Mouse (Mus musculus) heart, embryonic 10.5 days (tissue): ENCODE data around the gene Rexo1. TPM values are rescaled to one million over a fixed set of nuclear protein-coding genes. Genes with fewer than 3 reads are reported as not detected.

ENCODE experiments used
- DNase-seq: peaks from one replicate; pipeline ENCODE4 v3.0.0-alpha.2; 2017; ENCODE audit warnings: low spot score
- H3K27ac ChIP-seq: fragments of 300-500 bp; sonication (generic); 2 replicates; pipeline ENCODE4 v1.5.1; 2016; ENCODE audit warnings: mild to moderate bottlenecking
- H3K27me3 ChIP-seq: fragments of 300-500 bp; sonication (generic); 2 replicates; pipeline ENCODE4 v1.6.1; 2016; ENCODE audit warnings: mild to moderate bottlenecking; ENCODE audit not compliant: poor library complexity, insufficient read depth, severe bottlenecking
- H3K36me3 ChIP-seq: fragments of 300-500 bp; sonication (generic); 2 replicates; pipeline ENCODE4 v1.6.1; 2016; ENCODE audit warnings: mild to moderate bottlenecking, moderate library complexity
- H3K4me1 ChIP-seq: fragments of 300-500 bp; sonication (generic); 2 replicates; pipeline ENCODE4 v1.6.1; 2016; ENCODE audit warnings: mild to moderate bottlenecking
- H3K4me3 ChIP-seq: fragments of 300-500 bp; sonication (generic); 2 replicates; pipeline ENCODE4 v1.5.1; 2016; ENCODE audit warnings: mild to moderate bottlenecking, moderate library complexity
- H3K9me3 ChIP-seq: fragments of 300-500 bp; sonication (generic); 2 replicates; pipeline ENCODE4 v1.6.1; 2016; ENCODE audit warnings: mild to moderate bottlenecking, moderate library complexity
- WGBS: fragments of 180-500 bp; shearing (Covaris S2); methylation state at CpG from one replicate; pipeline ENCODE4 v1.1.7; 2016; 5-methylcytosine and 5-hydroxymethylcytosine counted together
- polyA plus RNA-seq: library from polyadenylated mRNA; unstranded; fragments of >200 nt; fragmentation: Nextera tagmentation; extraction: Ambion mirVana; gene quantifications from 2 replicates; pipeline ENCODE4 v1.2.1, GENCODE M21; 2016

The Rexo1 gene
- polyA plus RNA-seq, 1 experiment from 2014 or later = 26.9 TPM

DNA sequence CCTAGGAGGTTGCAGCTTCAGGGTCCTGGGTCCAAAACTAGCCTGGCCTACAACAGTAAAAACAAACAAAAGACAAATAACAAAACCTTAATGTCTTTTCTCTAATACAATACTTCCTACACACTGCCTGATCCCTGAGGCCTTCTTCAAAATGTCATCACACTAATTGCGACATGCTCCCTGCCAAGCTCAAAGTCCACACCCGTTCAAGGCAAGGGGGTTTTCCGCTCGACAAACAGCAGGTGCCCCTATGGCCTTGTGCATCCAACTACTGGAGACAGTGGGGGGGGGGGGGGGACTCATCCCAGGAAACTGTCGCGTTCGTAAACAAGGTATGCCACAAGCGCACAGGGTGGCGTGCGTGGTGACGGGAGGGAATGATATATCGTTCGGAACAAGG is 739 bp downstream of the Rexo1 start:
- Histone ChIP-seq H3K27ac (peak overlapping the region; percentile 99), H3K4me3 (peak overlapping the region; percentile 100), H3K36me3 (no peaks in the 10 kb centered on the region), H3K4me1 (peaks cover 47% of the 10 kb centered on the region), H3K27me3 (no peaks in the 10 kb centered on the region), H3K9me3 (no peaks in the 10 kb centered on the region)
- under 1% methylated on average over 13 of the region's 13 CpGs for WGBS
- DNase-seq = no peak

DNA sequence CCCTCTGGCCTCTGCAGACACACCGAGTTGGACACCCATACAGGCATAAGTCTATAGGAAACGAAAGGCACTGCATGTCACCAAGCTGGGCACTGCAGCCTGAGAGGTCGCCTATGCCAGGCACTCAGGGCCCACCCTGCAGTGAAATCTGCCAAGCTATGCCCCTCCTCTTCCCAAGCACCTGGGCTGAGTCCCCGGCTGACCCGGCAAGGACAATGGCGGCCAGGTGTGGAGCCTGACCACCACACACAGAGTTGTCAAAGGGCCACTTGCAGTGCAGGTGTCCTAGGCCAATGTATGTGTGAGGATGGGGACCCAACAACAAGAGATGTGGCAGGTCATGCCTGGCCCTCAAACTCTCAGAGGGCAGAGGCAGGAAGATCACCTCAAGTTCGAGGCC is 1.9 kb downstream of the Rexo1 start:
- Histone ChIP-seq H3K36me3 (no peaks in the 10 kb centered on the region), H3K9me3 (no peaks in the 10 kb centered on the region), H3K27ac (no peak overlapping the region), H3K27me3 (no peaks in the 10 kb centered on the region), H3K4me3 (peak overlapping the region; percentile 31; the same call in 1 of the 2 replicates), H3K4me1 (peaks cover 55% of the 10 kb centered on the region)
- WGBS = 86% methylated on average over 7 of the region's 7 CpGs
- no peak for DNase-seq

DNA sequence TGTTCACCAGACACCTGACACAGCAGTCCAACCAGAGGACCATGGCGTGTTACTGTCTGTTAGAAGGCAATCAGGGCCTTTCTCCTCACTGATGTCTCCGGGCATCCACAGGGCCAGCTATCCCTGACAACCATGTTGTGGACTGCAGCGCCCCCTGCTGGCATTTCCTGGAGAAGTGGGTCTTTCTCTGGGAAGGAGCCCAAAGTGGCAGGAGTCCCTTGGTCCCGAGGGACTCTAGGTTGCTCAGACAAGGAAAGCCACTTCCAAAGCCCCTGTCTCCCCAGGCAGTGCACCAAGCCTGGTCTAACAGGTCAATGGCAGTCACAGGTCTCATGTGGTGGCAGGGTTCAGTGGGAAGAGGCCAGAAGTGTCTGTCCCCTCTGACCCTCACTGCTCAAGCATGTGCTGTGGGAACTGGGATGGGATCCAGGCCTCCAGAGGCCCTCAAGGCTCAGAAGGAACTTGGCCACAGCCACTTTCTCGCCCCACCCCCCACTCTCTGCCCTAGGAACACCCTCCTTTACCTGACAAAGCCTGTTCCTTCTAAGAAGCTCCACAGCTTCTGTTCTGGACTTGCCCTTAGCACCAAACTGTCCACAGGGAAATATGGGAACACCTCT is 3.9 kb downstream of the Rexo1 start:
- H3K27ac ChIP-seq = peak overlapping the region; percentile 42
- peaks cover 73% of the 10 kb centered on the region for H3K4me1 ChIP-seq
- peak; percentile 91 for DNase-seq
- 0 out of 2 replicates have a peak overlapping the region, but pooled peaks have one; percentile 5 for H3K4me3 ChIP-seq
- no peaks in the 10 kb centered on the region for H3K36me3 ChIP-seq
- no peaks in the 10 kb centered on the region for H3K9me3 ChIP-seq
- 36% methylated on average over 5 of the region's 5 CpGs for WGBS
- H3K27me3 ChIP-seq = no peaks in the 10 kb centered on the region

DNA sequence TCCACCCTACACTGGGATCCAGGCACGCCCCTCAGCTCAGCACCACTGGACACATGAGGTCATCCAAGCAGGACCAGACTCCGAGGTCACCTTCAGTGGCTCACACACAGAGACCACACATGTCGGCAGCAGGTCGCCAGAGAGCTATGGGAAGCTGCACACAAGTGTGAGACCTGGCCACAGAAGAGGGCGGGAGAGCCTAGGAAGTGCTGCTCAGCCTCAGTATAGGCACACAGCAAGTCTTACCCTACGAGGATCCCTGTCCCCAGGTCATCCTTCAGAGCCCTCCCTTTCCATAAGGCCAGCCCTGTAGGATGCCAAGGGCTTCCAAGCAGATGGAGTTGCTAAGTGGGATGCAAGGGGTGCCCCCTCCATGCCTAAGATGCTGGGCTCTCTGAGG is 7.4 kb downstream of the Rexo1 start:
- no peak for DNase-seq
- Histone ChIP-seq H3K27ac (peak overlapping the region; percentile 65), H3K4me1 (peaks cover 64% of the 10 kb centered on the region), H3K27me3 (no peaks in the 10 kb centered on the region), H3K9me3 (no peaks in the 10 kb centered on the region), H3K4me3 (peak overlapping the region; percentile 25; the same call in 1 of the 2 replicates), H3K36me3 (peaks cover 22% of the 10 kb centered on the region)
- 55% methylated on average over 6 of the region's 6 CpGs for WGBS

DNA sequence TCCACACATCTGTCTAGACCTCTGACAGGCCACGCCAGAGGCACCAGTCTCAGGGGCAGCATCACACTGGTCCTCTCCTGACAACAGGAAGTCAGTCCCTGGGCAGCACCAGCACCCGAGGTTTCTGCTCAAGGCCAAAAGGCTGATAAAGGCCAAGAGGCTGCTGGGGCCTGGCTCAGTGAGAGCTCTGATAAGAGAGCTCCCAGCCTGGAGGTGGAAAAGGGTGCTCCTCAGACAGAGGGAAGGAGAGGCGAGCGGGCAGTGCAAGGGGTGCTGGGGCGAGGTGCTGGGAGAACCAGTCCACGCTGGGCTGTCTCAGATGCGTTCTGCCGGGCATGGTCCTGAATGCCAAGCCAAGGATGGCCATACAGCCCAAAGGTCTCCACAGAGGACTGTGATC is 7.8 kb downstream of the Rexo1 start:
- H3K27me3 ChIP-seq = no peaks in the 10 kb centered on the region
- peak overlapping the region; percentile 25 for H3K4me3 ChIP-seq
- peaks cover 27% of the 10 kb centered on the region for H3K36me3 ChIP-seq
- peak overlapping the region; percentile 65 for H3K27ac ChIP-seq
- H3K4me1 ChIP-seq = peaks cover 64% of the 10 kb centered on the region
- WGBS = 60% methylated on average over 8 of the region's 8 CpGs
- DNase-seq = peak; percentile 91
- H3K9me3 ChIP-seq = no peaks in the 10 kb centered on the region

DNA sequence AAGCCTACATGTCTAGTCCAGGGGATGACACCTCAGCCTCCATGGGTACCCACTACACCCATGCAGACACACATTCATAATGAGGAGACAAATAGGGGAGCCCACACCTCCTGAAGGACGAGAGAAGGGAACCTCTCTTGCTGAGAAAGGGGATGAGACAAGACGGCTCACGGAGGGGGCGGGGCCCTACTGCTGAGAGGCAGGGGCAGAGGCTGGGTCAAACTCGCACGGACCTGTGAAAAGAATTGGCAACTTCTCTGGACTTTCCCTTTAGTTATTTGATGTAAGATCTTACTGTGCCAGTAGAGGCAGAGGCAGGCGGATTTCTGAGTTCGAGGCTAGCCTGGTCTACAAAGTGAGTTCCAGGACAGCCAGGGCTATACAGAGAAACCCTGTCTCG is 9.0 kb downstream of the Rexo1 start:
- Histone ChIP-seq H3K4me3 (no peak overlapping the region), H3K27me3 (no peaks in the 10 kb centered on the region), H3K27ac (0 out of 2 replicates have a peak overlapping the region, but pooled peaks have one; percentile 65), H3K36me3 (peaks cover 39% of the 10 kb centered on the region), H3K4me1 (peaks cover 63% of the 10 kb centered on the region), H3K9me3 (no peaks in the 10 kb centered on the region)
- 64% methylated on average over 9 of the region's 9 CpGs for WGBS
- no peak for DNase-seq

GRCm38 (mm10) chr10:80549279-80549678 is 12.1 kb downstream of the Rexo1 start:
- no peak for DNase-seq
- no peaks in the 10 kb centered on the region for H3K27me3 ChIP-seq
- peaks cover 49% of the 10 kb centered on the region for H3K4me1 ChIP-seq
- H3K4me3 ChIP-seq = no peak overlapping the region
- H3K27ac ChIP-seq = no peak overlapping the region
- H3K36me3 ChIP-seq = peaks cover 69% of the 10 kb centered on the region
- 88% methylated on average over 21 of the region's 21 CpGs for WGBS
- H3K9me3 ChIP-seq = no peaks in the 10 kb centered on the region

- H3K36me3 ChIP-seq = peaks cover 77% of the 10 kb centered on the region
- no peak overlapping the region for H3K4me3 ChIP-seq
- H3K4me1 ChIP-seq = peaks cover 41% of the 10 kb centered on the region
- WGBS = 70% methylated on average over 10 of the region's 10 CpGs
- no peaks in the 10 kb centered on the region for H3K27me3 ChIP-seq
- no peaks in the 10 kb centered on the region for H3K9me3 ChIP-seq
- peak overlapping the region; percentile 29; the same call in 1 of the 2 replicates for H3K27ac ChIP-seq
- DNase-seq = peak; percentile 91
These were observed 12.8 kb downstream of the Rexo1 start for GRCm38 (mm10) chr10:80548428-80549006.

DNA sequence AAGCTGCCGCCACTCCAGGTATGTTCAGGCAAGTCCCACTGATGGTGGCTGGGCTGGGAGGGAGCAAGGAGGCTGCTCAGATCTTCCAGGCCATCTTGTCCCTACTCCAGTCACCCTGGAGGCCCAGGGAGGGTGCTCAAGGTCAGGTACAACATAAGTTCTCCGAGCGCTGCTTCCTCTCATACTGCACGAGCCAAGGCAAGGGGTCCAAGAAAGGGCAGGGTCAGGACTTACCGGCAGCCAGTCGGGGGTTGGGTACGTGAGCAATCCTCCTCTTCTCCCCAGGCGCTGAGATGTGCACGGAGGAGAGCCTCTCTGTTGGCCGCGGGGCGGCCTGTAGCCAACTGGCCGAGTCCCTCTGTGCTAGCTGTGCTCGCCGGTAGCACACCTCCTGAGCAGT is 13.8 kb downstream of the Rexo1 start:
- Histone ChIP-seq H3K27ac (peak overlapping the region; percentile 29; the same call in 1 of the 2 replicates), H3K4me3 (no peak overlapping the region), H3K27me3 (no peaks in the 10 kb centered on the region), H3K4me1 (peaks cover 32% of the 10 kb centered on the region), H3K9me3 (no peaks in the 10 kb centered on the region), H3K36me3 (peaks cover 87% of the 10 kb centered on the region)
- 86% methylated on average over 15 of the region's 15 CpGs for WGBS
- DNase-seq = no peak

- peaks cover 28% of the 10 kb centered on the region for H3K4me1 ChIP-seq
These were observed 14.4 kb downstream of the Rexo1 start for GRCm38 (mm10) chr10:80546945-80547344.

DNA sequence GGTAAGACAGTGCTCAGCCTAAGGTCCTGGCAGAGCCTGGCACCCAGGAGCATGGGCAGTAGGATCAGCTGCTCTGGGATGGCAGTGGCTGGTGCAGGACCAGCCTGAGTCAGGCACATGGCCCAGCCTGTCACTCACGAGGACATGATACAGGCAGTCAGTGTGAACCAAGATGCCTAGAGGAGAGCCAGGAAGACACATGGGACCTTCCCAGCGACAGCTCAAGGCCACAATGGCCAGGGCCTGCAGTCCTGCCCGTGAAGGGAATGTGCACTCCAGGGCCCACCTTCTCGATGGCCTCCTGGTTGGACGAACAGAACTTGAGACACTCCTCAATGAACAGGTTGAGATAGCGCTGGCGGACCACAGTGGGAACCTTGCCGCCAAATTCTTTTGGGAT is 15.8 kb downstream of the Rexo1 start:
- Histone ChIP-seq H3K4me3 (no peak overlapping the region), H3K27me3 (no peaks in the 10 kb centered on the region), H3K9me3 (no peaks in the 10 kb centered on the region), H3K27ac (no peak overlapping the region), H3K36me3 (peaks cover 97% of the 10 kb centered on the region), H3K4me1 (peaks cover 38% of the 10 kb centered on the region)
- no peak for DNase-seq
- 89% methylated on average over 8 of the region's 8 CpGs for WGBS

More at GRCm38 (mm10) chr10:80546945-80547344, 14.4 kb downstream of the Rexo1 start:
- Histone ChIP-seq H3K4me3 (no peak overlapping the region), H3K36me3 (peaks cover 93% of the 10 kb centered on the region), H3K27ac (no peak overlapping the region), H3K27me3 (no peaks in the 10 kb centered on the region), H3K9me3 (no peaks in the 10 kb centered on the region)
- DNase-seq = no peak
- WGBS = 90% methylated on average over 4 of the region's 4 CpGs

DNA sequence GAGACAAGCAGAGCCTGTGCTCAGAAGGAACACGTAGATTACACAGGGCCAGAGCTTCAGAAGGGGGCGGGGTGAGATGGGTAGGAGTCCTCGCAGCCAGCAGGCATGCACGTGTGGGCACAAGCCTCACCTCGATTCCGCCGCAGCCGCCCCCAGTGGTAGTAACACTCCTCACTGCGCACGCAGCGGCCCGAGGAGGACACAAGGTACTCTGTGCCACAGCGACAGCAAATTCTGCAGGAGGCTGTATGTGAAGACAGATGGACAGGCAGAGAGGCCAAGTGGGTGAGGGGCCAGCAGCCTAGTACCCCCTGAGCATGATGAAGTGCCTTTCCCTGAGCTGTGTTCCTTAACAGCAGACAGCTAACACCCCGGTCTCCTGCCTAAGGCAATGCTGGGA is 17.5 kb downstream of the Rexo1 start:
- WGBS = 95% methylated on average over 14 of the region's 14 CpGs
- H3K4me1 ChIP-seq = peaks cover 43% of the 10 kb centered on the region
- H3K27me3 ChIP-seq = 0 out of 2 replicates have a peak, but pooled peaks cover 2% of the 10 kb centered on the region
- H3K36me3 ChIP-seq = peaks cover 80% of the 10 kb centered on the region
- H3K27ac ChIP-seq = no peak overlapping the region
- no peaks in the 10 kb centered on the region for H3K9me3 ChIP-seq
- no peak for DNase-seq
- no peak overlapping the region for H3K4me3 ChIP-seq

- Histone ChIP-seq H3K4me3 (0 out of 2 replicates have a peak overlapping the region, but pooled peaks have one; percentile 3), H3K9me3 (no peaks in the 10 kb centered on the region), H3K36me3 (peaks cover 36% of the 10 kb centered on the region), H3K27ac (peak overlapping the region; percentile 83; the same call in 1 of the 2 replicates), H3K27me3 (peaks cover 41% of the 10 kb centered on the region), H3K4me1 (peaks cover 47% of the 10 kb centered on the region)
- WGBS = 11% methylated on average over 5 of the region's 5 CpGs
- no peak for DNase-seq
These were observed 21.9 kb downstream of the Rexo1 start for GRCm38 (mm10) chr10:80539493-80539892.
